Mouse (Mus musculus): ENCODE measurements around the gene Esp23.

DNA sequence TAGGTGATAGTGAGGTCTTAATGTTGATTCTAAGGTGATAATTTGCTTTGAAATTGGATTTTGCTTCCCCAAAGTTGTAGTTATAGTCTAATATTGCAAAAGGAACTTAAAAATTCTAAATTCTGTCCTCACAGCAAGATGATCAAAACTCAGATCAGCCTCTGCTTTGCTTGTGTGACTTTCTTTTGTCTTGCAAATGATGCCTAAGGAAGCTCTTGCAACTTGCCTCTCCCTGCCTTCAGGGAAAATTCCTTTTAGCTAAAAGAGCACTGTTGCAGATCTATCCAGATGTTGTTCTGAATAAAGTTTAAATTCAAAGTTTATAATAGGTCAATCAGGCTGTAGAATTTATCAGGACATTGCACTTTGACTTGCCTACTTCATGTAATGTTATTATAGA is 13.2 kb downstream of the Esp23 start:
- no peak for TF ChIP-seq CTCF (IDR thresholded peaks at IDR 0.05; ENCODE audit: low read depth, low read length)
- TF ChIP-seq POLR2A (IDR thresholded peaks at IDR 0.05; ENCODE audit: insufficient read depth, low read length) = no peak

Measured in ES-Bruce4 (cell line).